Mouse (Mus musculus) spleen, adult 2 months (tissue): ENCODE measurements around the gene Trappc4.

Source experiments
- CTCF ChIP-seq: fragments of 200-500 bp; IDR thresholded peaks from 2 replicates; pipeline ENCODE4 v1.5.1; 2011; ENCODE audit warnings: mild to moderate bottlenecking, inconsistent platforms; ENCODE audit not compliant: insufficient read depth, insufficient read length, insufficient replicate concordance; ENCODE audit errors: extremely low read depth
- POLR2A ChIP-seq: fragments of 200-500 bp; IDR thresholded peaks from 2 replicates; pipeline ENCODE4 v1.6.1; 2011; ENCODE audit warnings: low read depth, low read length, inconsistent platforms

- TF ChIP-seq CTCF (no peak), POLR2A (no peak)
Observed at GRCm38 (mm10) chr9:44401081-44401480, 6.3 kb downstream of the Trappc4 start.
